Mouse (Mus musculus) midbrain, postnatal 0 days (tissue): Measurements from ENCODE around the gene Usf2. TPM values are rescaled to one million over a fixed set of nuclear protein-coding genes. Genes with fewer than 3 reads are reported as not detected.

Experiments used
- ATAC-seq: fragments of 200-750 bp; cut with Nextera tagmentation; 2 replicates; pipeline ENCODE4 v1.8.0; 2017; ENCODE audit warnings: moderate number of reproducible peaks, mild to moderate bottlenecking, moderate TSS enrichment, moderate library complexity; ENCODE audit not compliant: low FRiP score
- DNase-seq: peaks from one replicate; pipeline ENCODE4 v3.0.0-alpha.2; 2015; ENCODE audit warnings: low spot score
- H3K27ac ChIP-seq: fragments of 300-500 bp; sonication (generic); 2 replicates; pipeline ENCODE4 v1.5.1; 2014; ENCODE audit warnings: low read depth, mild to moderate bottlenecking, low read length, mixed read lengths
- H3K27me3 ChIP-seq: fragments of 300-500 bp; sonication (generic); 2 replicates; pipeline ENCODE4 v1.6.1; 2014; ENCODE audit warnings: low read length, control low read depth, mixed read lengths; ENCODE audit not compliant: insufficient read depth
- H3K36me3 ChIP-seq: fragments of 300-500 bp; sonication (generic); 2 replicates; pipeline ENCODE4 v1.6.1; 2014; ENCODE audit warnings: low read length, control low read depth, mixed read lengths; ENCODE audit not compliant: insufficient read depth
- H3K4me1 ChIP-seq: fragments of 300-500 bp; sonication (generic); 2 replicates; pipeline ENCODE4 v1.6.1; 2014; ENCODE audit warnings: mild to moderate bottlenecking, control low read depth, antibody characterized with exemption, low read length, mixed read lengths; ENCODE audit not compliant: insufficient read depth
- H3K4me2 ChIP-seq: fragments of 300-500 bp; sonication (generic); 2 replicates; pipeline ENCODE4 v1.6.1; 2014; ENCODE audit warnings: low read depth, mild to moderate bottlenecking, low read length, mixed read lengths; ENCODE audit not compliant: poor library complexity, severe bottlenecking
- H3K4me3 ChIP-seq: fragments of 300-500 bp; sonication (generic); 2 replicates; pipeline ENCODE4 v1.5.1; 2014; ENCODE audit warnings: low read depth, mild to moderate bottlenecking, low read length, moderate library complexity
- H3K9ac ChIP-seq: fragments of 300-500 bp; sonication (generic); replicated peaks from 2 replicates; pipeline ENCODE4 v1.6.1; 2014; ENCODE audit warnings: mild to moderate bottlenecking, low read length, moderate library complexity, mixed read lengths; ENCODE audit not compliant: poor library complexity, severe bottlenecking
- H3K9me3 ChIP-seq: fragments of 300-500 bp; sonication (generic); 2 replicates; pipeline ENCODE4 v1.6.1; 2016; ENCODE audit warnings: low read length, control low read depth
- CTCF ChIP-seq: IDR thresholded peaks from 2 replicates; pipeline ENCODE4 v1.5.1; 2016; ENCODE audit warnings: antibody characterized with exemption, mild to moderate bottlenecking
- WGBS: fragments of 180-500 bp; shearing (Covaris S2); extraction: QIAGEN DNeasy Blood & Tissue Kit; methylation state at CpG from one replicate; pipeline ENCODE4 v1.1.7; 2014; 5-methylcytosine and 5-hydroxymethylcytosine counted together
- polyA plus RNA-seq: library from polyadenylated mRNA; unstranded; fragments of >200 nt; fragmentation: Nextera tagmentation; extraction: Ambion mirVana; gene quantifications from 2 replicates; pipeline ENCODE4 v1.2.1, GENCODE M21; 2015
- total RNA-seq: library from RNA; depleted of rRNA; stranded (reverse); fragments of >200 nt; gene quantifications from 2 replicates; pipeline ENCODE4 v1.2.3, GENCODE M21; 2014; rRNA removed

The Usf2 gene
- total and polyA plus RNA-seq, 2 experiments from 2014 or later: 27.0 to 102 TPM

DNA sequence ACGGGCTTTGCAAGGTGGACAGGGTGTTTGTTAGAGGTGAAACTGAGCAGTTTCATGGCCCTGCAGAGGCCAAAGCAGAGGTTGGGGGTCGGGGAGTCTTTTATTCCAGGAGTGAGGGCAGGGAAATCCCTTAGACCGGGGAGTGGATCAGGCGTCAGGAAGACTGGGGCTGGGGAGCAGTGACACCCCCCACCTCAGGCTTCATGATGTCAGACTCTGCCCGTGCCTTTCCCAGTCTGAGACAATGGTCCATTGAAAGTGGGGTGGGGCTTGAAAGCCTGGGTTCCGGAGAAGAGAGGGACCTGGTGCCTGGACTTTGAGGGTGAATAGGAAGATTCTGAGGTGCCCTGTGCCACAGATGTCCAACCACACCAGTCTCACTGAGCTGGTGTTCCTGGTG is 39.9 kb downstream of the Usf2 start:
- WGBS: 17% methylated on average over 6 of the region's 6 CpGs
- TF ChIP-seq CTCF: no peak
- no peak for DNase-seq

DNA sequence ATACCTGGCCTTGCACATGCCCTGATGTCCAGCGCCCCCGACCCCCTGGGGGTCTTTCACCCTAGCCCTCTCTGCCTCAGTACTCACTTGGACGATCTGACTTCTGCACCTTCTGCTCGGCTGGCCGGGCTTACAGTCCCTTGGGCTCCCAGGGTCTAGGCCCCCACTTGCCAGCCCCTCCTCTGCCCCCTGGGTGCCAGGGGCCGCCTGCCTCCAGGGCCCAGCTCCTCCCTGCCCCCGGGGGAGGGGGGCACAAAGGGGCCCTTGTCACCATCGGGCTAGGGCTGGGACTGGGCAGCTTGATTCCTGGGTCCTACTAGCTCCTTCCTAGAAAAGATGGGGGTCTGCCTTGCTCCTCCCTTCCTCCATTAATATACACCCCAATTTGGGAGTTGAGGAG is 41.9 kb downstream of the Usf2 start, which contains the start of gene Mag:
TSS of gene Mag (minus strand) at position 142 of the 400 bp plus-strand sequence.
- Histone ChIP-seq H3K36me3 (no peaks in the 10 kb centered on the region), H3K4me3 (no peak within 1 kb of the TSS), H3K4me1 (no peaks in the 10 kb centered on the region), H3K27ac (no peak within 1 kb of the TSS), H3K27me3 (no peaks in the 10 kb centered on the region), H3K9ac (no peak within 1 kb of the TSS), H3K4me2 (no peak within 1 kb of the TSS), H3K9me3 (no peaks in the 10 kb centered on the region)
- WGBS: 76% methylated on average over 8 of the region's 8 CpGs
- ATAC-seq: no peak
- TF ChIP-seq CTCF: no peak
- no peak for DNase-seq

More for the DNA sequence above, 39.9 kb downstream of the Usf2 start:
- Histone ChIP-seq H3K27ac (no peak overlapping the region), H3K4me2 (no peak overlapping the region), H3K27me3 (no peaks in the 10 kb centered on the region), H3K9ac (no peak overlapping the region), H3K36me3 (no peaks in the 10 kb centered on the region), H3K4me3 (no peak overlapping the region), H3K9me3 (no peaks in the 10 kb centered on the region), H3K4me1 (no peaks in the 10 kb centered on the region)
- ATAC-seq: no peak

- TF ChIP-seq CTCF: no peak
- Histone ChIP-seq H3K27ac (no peak overlapping the region), H3K4me2 (no peak overlapping the region), H3K27me3 (no peaks in the 10 kb centered on the region), H3K4me3 (no peak overlapping the region), H3K4me1 (no peaks in the 10 kb centered on the region), H3K9ac (no peak overlapping the region), H3K36me3 (no peaks in the 10 kb centered on the region), H3K9me3 (no peaks in the 10 kb centered on the region)
- 78% methylated on average over 6 of the region's 6 CpGs for WGBS
- no peak for DNase-seq
- no peak for ATAC-seq
These were observed 46.8 kb downstream of the Usf2 start for GRCm38 (mm10) chr7:30909773-30910172.

DNA sequence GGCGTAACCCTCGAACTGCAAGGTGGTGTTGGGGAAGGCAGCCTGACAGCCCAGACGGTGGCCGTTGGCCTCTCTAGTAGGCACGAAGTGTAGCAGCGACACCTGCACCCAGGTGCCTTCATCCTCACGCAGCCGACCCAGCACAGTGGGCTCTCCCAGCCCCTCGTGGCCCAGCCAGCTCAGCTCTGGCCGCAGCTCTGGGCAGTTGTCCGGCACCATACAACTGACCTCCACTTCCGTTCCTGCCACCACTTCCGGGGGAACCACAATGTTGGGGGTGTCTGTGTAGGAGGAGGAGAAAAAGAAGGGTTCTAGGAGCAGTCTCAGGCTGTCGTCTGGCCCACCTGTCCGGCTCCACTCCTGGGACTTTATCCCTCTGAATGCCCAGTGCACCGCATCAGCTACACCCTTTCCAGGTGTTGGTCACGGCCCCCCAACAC is 47.6 kb downstream of the Usf2 start:
- 29% methylated on average over 16 of the region's 17 CpGs for WGBS
- Histone ChIP-seq H3K9ac (no peak overlapping the region), H3K27me3 (no peaks in the 10 kb centered on the region), H3K4me1 (no peaks in the 10 kb centered on the region), H3K4me3 (peak overlapping the region; percentile 29), H3K9me3 (no peaks in the 10 kb centered on the region), H3K27ac (no peak overlapping the region), H3K4me2 (peak overlapping the region; percentile 54), H3K36me3 (no peaks in the 10 kb centered on the region)
- DNase-seq (no peak), ATAC-seq (0 out of 2 replicates have a peak, but pooled peaks have one; percentile 34)
- no peak for TF ChIP-seq CTCF

DNA sequence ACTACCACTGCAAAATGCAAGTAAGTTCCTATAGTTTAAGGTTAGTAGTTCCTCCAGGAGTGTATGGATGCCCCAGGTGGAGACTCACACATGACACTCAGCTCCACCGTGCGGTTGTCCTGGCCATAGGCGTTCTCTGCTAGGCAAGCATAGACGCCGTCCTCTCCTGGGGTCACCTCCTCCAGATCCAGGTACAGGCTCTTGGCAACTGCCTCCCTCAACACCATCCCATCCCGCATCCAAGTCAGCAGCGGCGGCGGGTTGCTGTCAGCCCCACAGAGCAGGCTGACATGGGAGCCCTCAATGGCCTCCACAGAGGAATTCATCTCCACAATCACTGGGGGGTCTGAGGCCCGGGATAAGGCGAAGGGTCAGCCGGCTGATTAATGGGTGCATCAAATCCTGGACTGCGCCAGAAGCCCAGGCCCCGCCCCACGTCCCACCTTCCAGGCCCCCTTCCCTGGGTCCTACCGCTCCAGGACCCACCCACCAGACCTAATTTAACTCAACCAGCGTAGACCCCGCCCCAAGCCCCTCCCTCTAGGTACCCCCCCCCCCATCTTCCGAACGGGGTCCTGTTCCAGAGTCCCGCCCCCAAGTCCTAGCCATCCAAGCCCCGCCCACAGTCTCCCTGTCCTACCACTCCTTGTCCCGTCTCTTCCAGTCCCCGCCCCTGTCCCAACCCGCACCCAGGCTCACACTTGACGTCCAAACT is 48.2 kb downstream of the Usf2 start:
- 3% methylated on average over 24 of the region's 26 CpGs for WGBS
- TF ChIP-seq CTCF: 0 out of 2 replicates have a peak, but pooled peaks have one; percentile 16

DNA sequence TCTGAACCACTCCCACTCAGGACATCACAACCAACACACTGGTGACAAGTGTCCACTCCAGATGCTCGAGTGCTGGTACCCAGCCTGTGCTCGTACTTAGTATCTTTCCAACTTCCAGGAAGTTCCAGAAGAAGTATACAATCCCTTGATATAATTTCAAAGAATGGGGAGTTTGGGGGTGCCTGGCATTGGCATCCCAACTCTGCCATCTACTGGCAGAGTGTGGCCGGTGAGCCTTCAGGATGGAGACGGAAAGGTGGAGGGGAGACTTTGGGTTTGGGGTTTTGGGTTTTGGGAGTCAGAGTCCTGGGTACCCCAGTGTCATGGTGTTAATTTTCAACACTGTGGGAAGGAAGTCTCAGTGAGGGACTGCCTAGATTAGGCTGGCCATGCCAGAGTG is 52.6 kb downstream of the Usf2 start:
- H3K9me3 ChIP-seq: no peaks in the 10 kb centered on the region
- H3K4me1 ChIP-seq: no peaks in the 10 kb centered on the region
- no peaks in the 10 kb centered on the region for H3K36me3 ChIP-seq
- no peak overlapping the region for H3K9ac ChIP-seq
- WGBS: 51% methylated on average over 4 of the region's 4 CpGs
- no peak overlapping the region for H3K27ac ChIP-seq
- H3K4me3 ChIP-seq: no peak overlapping the region
- no peaks in the 10 kb centered on the region for H3K27me3 ChIP-seq
- no peak overlapping the region for H3K4me2 ChIP-seq
- no peak for ATAC-seq
- peak; percentile 6 for DNase-seq
- peak; percentile 68 for TF ChIP-seq CTCF

More for the DNA sequence above, 48.2 kb downstream of the Usf2 start:
- H3K9me3 ChIP-seq: no peaks in the 10 kb centered on the region
- H3K27ac ChIP-seq: no peak overlapping the region
- H3K4me2 ChIP-seq: peak overlapping the region; percentile 54
- ATAC-seq (peak; percentile 63; the same call in 1 of the 2 replicates), DNase-seq (peak; percentile 2)
- peak overlapping the region; percentile 29 for H3K4me3 ChIP-seq
- H3K4me1 ChIP-seq: no peaks in the 10 kb centered on the region
- no peaks in the 10 kb centered on the region for H3K27me3 ChIP-seq
- H3K36me3 ChIP-seq: no peaks in the 10 kb centered on the region
- H3K9ac ChIP-seq: 0 out of 2 replicates have a peak overlapping the region, but pooled peaks have one; percentile 29

Other genes starting within 250 kb of the Usf2 start
- 0.82 and 2.3 TPM in 2 replicates for gene Atp4a, start 244.6 kb downstream of the Usf2 start, total RNA-seq
- gene Atp4a, start 244.6 kb downstream of the Usf2 start, polyA plus RNA-seq: 2.7 and 2.8 TPM in 2 replicates
- gene Tmem147, start 227.3 kb downstream of the Usf2 start, total RNA-seq: 166 and 167 TPM in 2 replicates
- 290 and 318 TPM in 2 replicates for gene Tmem147, start 227.3 kb downstream of the Usf2 start, polyA plus RNA-seq
- gene Gapdhs, start 213.1 kb downstream of the Usf2 start, total RNA-seq: not detected in 2 replicates
- gene Gapdhs, start 213.1 kb downstream of the Usf2 start, polyA plus RNA-seq: 0.79 and 0.80 TPM in 2 replicates
- 2.4 and 4.0 TPM in 2 replicates for gene Sbsn, start 205.3 kb downstream of the Usf2 start, total RNA-seq
- gene Sbsn, start 205.3 kb downstream of the Usf2 start, polyA plus RNA-seq: 1.8 and 4.1 TPM in 2 replicates
- 0.71 and 7.9 TPM in 2 replicates for gene Dmkn, start 193.0 kb downstream of the Usf2 start, total RNA-seq
- 4.5 and 4.9 TPM in 2 replicates for gene Dmkn, start 193.0 kb downstream of the Usf2 start, polyA plus RNA-seq
- 4.8 and 19.2 TPM in 2 replicates for gene Krtdap, start 168.9 kb downstream of the Usf2 start, total RNA-seq
- 1.2 and 1.6 TPM in 2 replicates for gene Krtdap, start 168.9 kb downstream of the Usf2 start, polyA plus RNA-seq
- gene Ffar2, start 133.0 kb downstream of the Usf2 start, total RNA-seq: not detected in 2 replicates
- gene Ffar2, start 133.0 kb downstream of the Usf2 start, polyA plus RNA-seq: 0.07 and 0.25 TPM in 2 replicates
- not detected in 2 replicates for gene Ffar3, start 100.6 kb downstream of the Usf2 start, total RNA-seq
- not detected in 2 replicates for gene Ffar3, start 100.6 kb downstream of the Usf2 start, polyA plus RNA-seq
- not detected in 2 replicates for gene Ffar1, start 95.2 kb downstream of the Usf2 start, total RNA-seq
- gene Ffar1, start 95.2 kb downstream of the Usf2 start, polyA plus RNA-seq: not detected in 2 replicates
- gene Cd22, start 76.5 kb downstream of the Usf2 start, total RNA-seq: 0.24 and 0.71 TPM in 2 replicates
- gene Cd22, start 76.5 kb downstream of the Usf2 start, polyA plus RNA-seq: 0.06 and 0.16 TPM in 2 replicates
- gene Mag, start 41.9 kb downstream of the Usf2 start, total RNA-seq: 5.3 and 14.9 TPM in 2 replicates
- gene Mag, start 41.9 kb downstream of the Usf2 start, polyA plus RNA-seq: 5.7 and 6.9 TPM in 2 replicates
- gene Hamp2, start 32.1 kb downstream of the Usf2 start, total RNA-seq: not detected in 2 replicates
- gene Hamp2, start 32.1 kb downstream of the Usf2 start, polyA plus RNA-seq: not detected in 2 replicates
- gene Hamp, start 12.8 kb downstream of the Usf2 start, total RNA-seq: not detected in 2 replicates
- not detected in 2 replicates for gene Hamp, start 12.8 kb downstream of the Usf2 start, polyA plus RNA-seq
- 29.7 and 30.3 TPM in 2 replicates for gene Lsr, start 16.7 kb upstream of the Usf2 start, total RNA-seq
- 23.9 TPM in 2 replicates for gene Lsr, start 16.7 kb upstream of the Usf2 start, polyA plus RNA-seq
- gene Fam187b, start 17.0 kb upstream of the Usf2 start, total RNA-seq: 0.88 TPM in 1 of 2 replicates, not detected in the other
- gene Fam187b, start 17.0 kb upstream of the Usf2 start, polyA plus RNA-seq: 0.85 and 0.91 TPM in 2 replicates
- 23.1 and 48.0 TPM in 2 replicates for gene Fxyd5, start 85.7 kb upstream of the Usf2 start, total RNA-seq
- 31.9 and 32.9 TPM in 2 replicates for gene Fxyd5, start 85.7 kb upstream of the Usf2 start, polyA plus RNA-seq
- 189 and 285 TPM in 2 replicates for gene Fxyd7, start 94.7 kb upstream of the Usf2 start, total RNA-seq
- 455 and 516 TPM in 2 replicates for gene Fxyd7, start 94.7 kb upstream of the Usf2 start, polyA plus RNA-seq
- gene Fxyd1, start 100.4 kb upstream of the Usf2 start, total RNA-seq: 7.0 and 7.4 TPM in 2 replicates
- gene Fxyd1, start 100.4 kb upstream of the Usf2 start, polyA plus RNA-seq: 20.4 and 22.2 TPM in 2 replicates
- gene Lgi4, start 102.5 kb upstream of the Usf2 start, total RNA-seq: 1.2 and 1.3 TPM in 2 replicates
- gene Lgi4, start 102.5 kb upstream of the Usf2 start, polyA plus RNA-seq: 0.56 and 0.81 TPM in 2 replicates
- gene Fxyd3, start 119.9 kb upstream of the Usf2 start, total RNA-seq: 3.7 TPM in 1 of 2 replicates, not detected in the other
- 0.47 TPM in 1 of 2 replicates, not detected in the other for gene Fxyd3, start 119.9 kb upstream of the Usf2 start, polyA plus RNA-seq
- gene Hpn, start 158.5 kb upstream of the Usf2 start, total RNA-seq: 0.49 and 2.6 TPM in 2 replicates
- gene Hpn, start 158.5 kb upstream of the Usf2 start, polyA plus RNA-seq: 0.62 TPM in 1 of 2 replicates, not detected in the other
- 45.0 and 57.5 TPM in 2 replicates for gene Scn1b, start 170.2 kb upstream of the Usf2 start, total RNA-seq
- gene Scn1b, start 170.2 kb upstream of the Usf2 start, polyA plus RNA-seq: 32.3 and 35.8 TPM in 2 replicates
- 253 and 270 TPM in 2 replicates for gene Gramd1a, start 199.1 kb upstream of the Usf2 start, total RNA-seq
- 160 and 177 TPM in 2 replicates for gene Gramd1a, start 199.1 kb upstream of the Usf2 start, polyA plus RNA-seq